Mouse (Mus musculus) frontal cortex, adult (tissue): ENCODE measurements at regions not wholly inside any gene's neighbourhood (a gene's known extent, or its start where the extent isn't known, plus 50 kb on each side); places are given as distances from the start of the nearest gene placed in this dataset.

Source experiments
- ATAC-seq: cut with Nextera tagmentation; 2 replicates; pipeline ENCODE4 v1.9.2; 2017; ENCODE audit warnings: mild to moderate bottlenecking, moderate library complexity, mixed read lengths; ENCODE audit not compliant: low TSS enrichment

DNA sequence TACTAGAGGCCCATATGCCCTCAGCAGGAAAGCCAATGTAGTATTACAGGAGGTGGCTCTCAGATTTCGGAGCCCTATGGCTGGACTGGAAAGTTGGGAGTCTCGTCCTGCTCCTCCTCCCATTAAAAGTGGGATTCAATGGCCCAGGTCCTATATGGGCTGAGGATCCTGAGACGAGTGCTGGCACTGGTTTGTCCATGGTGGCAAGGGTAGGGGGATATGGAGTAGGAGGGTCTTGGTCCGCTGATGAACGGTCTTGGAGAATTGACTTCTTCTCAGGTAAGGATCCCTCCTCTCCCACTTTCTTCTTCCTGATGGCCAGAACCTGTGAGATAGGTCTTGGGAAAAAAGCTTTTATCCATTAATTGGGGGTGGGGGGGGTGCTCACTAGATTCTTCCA is 522.2 kb upstream of the Slc5a7 start:
- ATAC-seq: no peak

DNA sequence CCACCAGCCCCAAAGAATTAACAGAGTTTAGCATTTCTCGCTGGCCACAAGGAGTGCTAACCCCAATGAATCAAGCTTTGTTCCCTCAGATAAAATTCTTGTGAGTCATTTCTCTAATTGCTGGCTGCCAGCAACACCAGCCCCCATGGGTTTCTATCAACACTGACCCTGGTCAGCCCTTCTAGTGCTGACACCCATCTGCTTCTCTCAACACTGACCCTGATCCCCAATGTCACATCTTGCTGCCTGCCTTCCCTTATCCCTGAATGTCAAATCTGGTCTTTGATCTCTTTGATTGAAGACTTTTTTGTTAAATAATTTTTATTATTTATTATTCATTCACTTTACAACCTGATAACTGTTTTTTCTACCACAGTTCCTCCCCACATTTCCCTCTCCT is 554.8 kb upstream of the Slc5a7 start:
- no peak for ATAC-seq

DNA sequence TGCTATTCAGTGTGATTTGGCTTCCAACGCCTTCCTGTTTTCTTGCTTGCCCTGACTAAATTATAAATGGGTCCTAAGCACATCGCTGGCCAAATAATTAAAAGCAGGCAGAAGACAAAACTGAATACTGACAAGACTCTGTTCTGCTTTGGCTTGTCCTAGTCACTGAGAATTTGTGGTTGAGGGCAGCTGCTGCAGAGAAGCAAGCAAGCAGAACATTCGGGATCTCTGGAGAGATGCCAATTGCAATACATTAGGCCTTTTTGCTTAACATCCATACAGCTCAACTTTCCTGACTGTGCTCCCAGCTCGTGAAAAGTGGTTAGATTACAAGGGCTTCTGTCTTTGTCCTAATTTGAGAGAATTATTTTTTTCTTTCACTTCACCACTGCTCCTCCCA is 549.0 kb upstream of the St6gal2 start:
- ATAC-seq: peak; percentile 74

DNA sequence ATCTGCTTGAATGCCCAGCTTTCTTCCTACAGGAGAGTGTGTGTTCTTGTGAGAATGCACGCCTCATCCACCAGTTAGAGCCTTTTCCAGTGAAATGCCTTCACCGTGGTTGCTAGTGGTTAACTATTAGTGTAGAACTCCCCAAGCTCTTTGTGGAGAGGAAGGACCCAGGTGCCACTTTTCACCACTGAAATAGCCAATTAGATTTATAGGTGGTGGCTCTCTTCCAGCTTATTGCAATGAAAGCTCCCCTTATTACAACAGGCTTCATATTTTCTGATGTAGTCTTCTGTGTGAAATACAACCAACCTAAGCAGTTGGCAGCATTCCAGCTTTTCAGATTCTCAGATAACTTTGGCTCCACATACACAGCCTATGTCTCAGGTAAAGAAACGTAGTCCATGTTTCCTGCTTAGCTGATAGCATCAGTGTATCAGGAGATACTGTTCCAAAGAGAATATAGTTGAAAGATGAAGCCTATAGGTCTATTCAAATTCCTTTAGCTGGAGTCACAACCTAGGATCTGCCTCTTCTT is 515.9 kb upstream of the St6gal2 start:
- no peak for ATAC-seq

DNA sequence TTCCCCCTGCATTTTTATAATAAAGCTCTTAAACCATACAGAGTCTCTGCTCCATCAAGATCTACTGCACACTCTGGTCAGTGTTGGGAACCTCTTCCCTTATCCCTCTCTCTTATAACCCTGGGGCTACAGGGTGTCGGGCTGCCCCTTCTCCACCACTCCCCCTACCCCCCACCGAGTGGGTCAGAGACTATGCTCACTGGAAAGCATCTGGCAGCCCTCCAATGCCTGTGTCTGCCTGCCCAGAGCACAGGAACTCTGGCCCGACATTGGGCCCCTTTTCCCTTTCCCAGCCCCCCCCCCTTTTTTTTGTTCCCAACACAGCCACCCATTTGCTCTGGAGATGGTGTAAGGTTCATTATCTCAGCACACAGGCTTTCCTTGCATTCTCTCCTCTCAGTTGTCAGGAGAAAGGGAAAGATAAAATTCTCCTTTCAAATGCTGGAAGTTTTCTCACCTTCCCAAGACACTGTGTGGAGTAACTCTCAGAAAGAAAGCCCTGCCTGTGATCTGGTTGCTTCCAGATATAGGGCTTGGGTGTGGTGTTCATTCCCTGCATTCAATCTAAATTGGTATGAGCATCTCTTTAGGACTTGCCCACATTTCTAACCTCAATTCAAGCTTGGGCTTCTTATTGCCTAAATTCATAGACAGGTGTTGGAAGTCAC is 501.7 kb upstream of the St6gal2 start:
- ATAC-seq: no peak

DNA sequence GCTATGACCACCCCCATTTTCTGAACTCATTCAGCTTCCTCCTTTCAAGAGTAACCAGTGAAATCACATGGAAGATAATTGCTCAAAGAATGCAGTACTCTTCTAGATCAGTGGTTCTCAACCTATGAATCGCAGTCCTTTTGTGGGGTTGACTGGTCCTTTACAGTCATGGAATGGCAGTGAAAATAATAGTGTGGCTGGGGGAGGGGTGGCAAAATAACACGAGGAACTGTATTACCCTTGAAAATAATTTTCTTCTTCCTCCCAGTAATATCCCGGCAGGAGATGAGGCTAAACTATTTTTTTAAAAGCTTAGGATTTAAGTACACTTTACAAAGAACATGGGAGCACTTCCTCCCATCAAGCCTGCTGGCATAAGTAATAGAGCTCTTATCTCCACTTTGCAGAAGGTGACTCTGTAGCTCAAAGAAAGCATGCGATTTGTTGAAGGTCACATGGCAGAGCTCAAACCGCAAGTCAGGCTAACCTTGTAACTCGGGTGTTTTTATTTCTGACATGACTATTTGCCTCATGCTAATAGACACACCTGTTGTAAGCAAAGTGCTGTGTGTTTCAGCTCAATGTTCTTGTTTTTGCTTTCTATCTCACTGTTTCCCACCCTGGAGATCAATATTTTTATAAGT is 500.8 kb upstream of the St6gal2 start:
- no peak for ATAC-seq
